Mouse (Mus musculus): ENCODE measurements around the gene Arid1b. TPM values are rescaled to one million over a fixed set of nuclear protein-coding genes. Genes with fewer than 3 reads are reported as not detected.
A peak's percentile ranks its signal among the peaks of the same experiment; 100 is the strongest.

Gene Arid1b
- polyA plus RNA-seq, 1 experiment from 2014 or later = 10.5 TPM

- 63% methylated on average over 3 of the region's 3 CpGs for WGBS
- Histone ChIP-seq H3K36me3 (ENCODE audit: control insufficient read depth, insufficient read depth, low read length) (no peaks in the 10 kb centered on the region), H3K27ac (ENCODE audit: low read length) (no peak overlapping the region), H3K9ac (ENCODE audit: low read length) (no peak overlapping the region), H3K9me3 (replicated peaks; ENCODE audit: control insufficient read depth, low read length) (no peaks in the 10 kb centered on the region), H3K4me2 (ENCODE audit: low read depth, low read length) (no peak overlapping the region), H3K27me3 (ENCODE audit: control insufficient read depth, insufficient read depth, low read length) (no peaks in the 10 kb centered on the region), H3K4me3 (replicated peaks; ENCODE audit: low read length) (no peak overlapping the region), H3K4me1 (ENCODE audit: control insufficient read depth, insufficient read depth, low read length) (peaks cover 14% of the 10 kb centered on the region)
- no peak for ATAC-seq (ENCODE audit: insufficient read depth, low FRiP score)
Measured at GRCm38 (mm10) chr17:5273685-5274084, 279.6 kb downstream of the Arid1b start.

GRCm38 (mm10) chr17:5274429-5274828 is 280.3 kb downstream of the Arid1b start:
- 74% methylated on average over 3 of the region's 3 CpGs for WGBS
- H3K36me3 ChIP-seq (ENCODE audit: control insufficient read depth, insufficient read depth, low read length) = no peaks in the 10 kb centered on the region
- no peak overlapping the region for H3K4me2 ChIP-seq (ENCODE audit: low read depth, low read length)
- peaks cover 16% of the 10 kb centered on the region for H3K4me1 ChIP-seq (ENCODE audit: control insufficient read depth, insufficient read depth, low read length)
- no peak overlapping the region for H3K9ac ChIP-seq (ENCODE audit: low read length)
- H3K27me3 ChIP-seq (ENCODE audit: control insufficient read depth, insufficient read depth, low read length) = no peaks in the 10 kb centered on the region
- no peak overlapping the region for H3K4me3 ChIP-seq (replicated peaks; ENCODE audit: low read length)
- no peaks in the 10 kb centered on the region for H3K9me3 ChIP-seq (replicated peaks; ENCODE audit: control insufficient read depth, low read length)
- H3K27ac ChIP-seq (ENCODE audit: low read length) = no peak overlapping the region
- ATAC-seq (ENCODE audit: insufficient read depth, low FRiP score) = no peak

GRCm38 (mm10) chr17:5275749-5276148 is 281.6 kb downstream of the Arid1b start:
- Histone ChIP-seq H3K27ac (ENCODE audit: low read length) (peak overlapping the region; percentile 22; the same call in 1 of the 2 replicates), H3K4me2 (ENCODE audit: low read depth, low read length) (no peak overlapping the region), H3K9me3 (replicated peaks; ENCODE audit: control insufficient read depth, low read length) (no peaks in the 10 kb centered on the region), H3K36me3 (ENCODE audit: control insufficient read depth, insufficient read depth, low read length) (no peaks in the 10 kb centered on the region), H3K4me1 (ENCODE audit: control insufficient read depth, insufficient read depth, low read length) (peaks cover 16% of the 10 kb centered on the region), H3K9ac (ENCODE audit: low read length) (no peak overlapping the region), H3K4me3 (replicated peaks; ENCODE audit: low read length) (no peak overlapping the region), H3K27me3 (ENCODE audit: control insufficient read depth, insufficient read depth, low read length) (no peaks in the 10 kb centered on the region)
- 70% methylated on average over 6 of the region's 6 CpGs for WGBS
- ATAC-seq (ENCODE audit: insufficient read depth, low FRiP score) = peak; percentile 52; the same call in 1 of the 2 replicates

GRCm38 (mm10) chr17:5277137-5277871 is 283.2 kb downstream of the Arid1b start:
- no peak overlapping the region for H3K4me3 ChIP-seq (replicated peaks; ENCODE audit: low read length)
- ATAC-seq (ENCODE audit: insufficient read depth, low FRiP score) = no peak
- H3K4me1 ChIP-seq (ENCODE audit: control insufficient read depth, insufficient read depth, low read length) = peaks cover 16% of the 10 kb centered on the region
- H3K36me3 ChIP-seq (ENCODE audit: control insufficient read depth, insufficient read depth, low read length) = no peaks in the 10 kb centered on the region
- WGBS = 79% methylated on average over 17 of the region's 17 CpGs
- no peaks in the 10 kb centered on the region for H3K27me3 ChIP-seq (ENCODE audit: control insufficient read depth, insufficient read depth, low read length)
- H3K4me2 ChIP-seq (ENCODE audit: low read depth, low read length) = no peak overlapping the region
- H3K9me3 ChIP-seq (replicated peaks; ENCODE audit: control insufficient read depth, low read length) = no peaks in the 10 kb centered on the region
- no peak overlapping the region for H3K9ac ChIP-seq (ENCODE audit: low read length)
- no peak overlapping the region for H3K27ac ChIP-seq (ENCODE audit: low read length)

- no peak for ATAC-seq (ENCODE audit: insufficient read depth, low FRiP score)
- Histone ChIP-seq H3K4me1 (ENCODE audit: control insufficient read depth, insufficient read depth, low read length) (peaks cover 11% of the 10 kb centered on the region), H3K36me3 (ENCODE audit: control insufficient read depth, insufficient read depth, low read length) (0 out of 2 replicates have a peak, but pooled peaks cover 3% of the 10 kb centered on the region), H3K9me3 (replicated peaks; ENCODE audit: control insufficient read depth, low read length) (no peaks in the 10 kb centered on the region), H3K27me3 (ENCODE audit: control insufficient read depth, insufficient read depth, low read length) (no peaks in the 10 kb centered on the region), H3K4me2 (ENCODE audit: low read depth, low read length) (no peak overlapping the region), H3K9ac (ENCODE audit: low read length) (no peak overlapping the region), H3K27ac (ENCODE audit: low read length) (no peak overlapping the region), H3K4me3 (replicated peaks; ENCODE audit: low read length) (no peak overlapping the region)
- WGBS = 81% methylated on average over 4 of the region's 4 CpGs
Measured at GRCm38 (mm10) chr17:5280499-5281053, 286.4 kb downstream of the Arid1b start.

- H3K4me2 ChIP-seq (ENCODE audit: low read depth, low read length) = no peak overlapping the region
- H3K9me3 ChIP-seq (replicated peaks; ENCODE audit: control insufficient read depth, low read length) = no peaks in the 10 kb centered on the region
- peaks cover 18% of the 10 kb centered on the region; the same call in 1 of the 2 replicates for H3K4me1 ChIP-seq (ENCODE audit: control insufficient read depth, insufficient read depth, low read length)
- 0 out of 2 replicates have a peak, but pooled peaks cover 3% of the 10 kb centered on the region for H3K36me3 ChIP-seq (ENCODE audit: control insufficient read depth, insufficient read depth, low read length)
- no peak overlapping the region for H3K27ac ChIP-seq (ENCODE audit: low read length)
- H3K4me3 ChIP-seq (replicated peaks; ENCODE audit: low read length) = no peak overlapping the region
- 85% methylated on average over 10 of the region's 10 CpGs for WGBS
- H3K9ac ChIP-seq (ENCODE audit: low read length) = no peak overlapping the region
- no peaks in the 10 kb centered on the region for H3K27me3 ChIP-seq (ENCODE audit: control insufficient read depth, insufficient read depth, low read length)
- peak; percentile 46; the same call in 1 of the 2 replicates for ATAC-seq (ENCODE audit: insufficient read depth, low FRiP score)
Measured at GRCm38 (mm10) chr17:5284783-5285182, 290.7 kb downstream of the Arid1b start.

- Histone ChIP-seq H3K27me3 (ENCODE audit: control insufficient read depth, insufficient read depth, low read length) (no peaks in the 10 kb centered on the region), H3K9me3 (replicated peaks; ENCODE audit: control insufficient read depth, low read length) (no peaks in the 10 kb centered on the region), H3K9ac (ENCODE audit: low read length) (no peak overlapping the region), H3K4me2 (ENCODE audit: low read depth, low read length) (no peak overlapping the region), H3K27ac (ENCODE audit: low read length) (peak overlapping the region; percentile 14), H3K4me3 (replicated peaks; ENCODE audit: low read length) (no peak overlapping the region), H3K4me1 (ENCODE audit: control insufficient read depth, insufficient read depth, low read length) (peaks cover 18% of the 10 kb centered on the region; the same call in 1 of the 2 replicates), H3K36me3 (ENCODE audit: control insufficient read depth, insufficient read depth, low read length) (peaks cover 8% of the 10 kb centered on the region)
- 66% methylated on average over 13 of the region's 13 CpGs for WGBS
- ATAC-seq (ENCODE audit: insufficient read depth, low FRiP score) = no peak
Measured at GRCm38 (mm10) chr17:5285877-5286440, 291.8 kb downstream of the Arid1b start.

- ATAC-seq (ENCODE audit: insufficient read depth, low FRiP score) = no peak
- peak overlapping the region; percentile 31 for H3K27ac ChIP-seq (ENCODE audit: low read length)
- no peak overlapping the region for H3K4me3 ChIP-seq (replicated peaks; ENCODE audit: low read length)
- peaks cover 15% of the 10 kb centered on the region for H3K36me3 ChIP-seq (ENCODE audit: control insufficient read depth, insufficient read depth, low read length)
- peaks cover 18% of the 10 kb centered on the region; the same call in 1 of the 2 replicates for H3K4me1 ChIP-seq (ENCODE audit: control insufficient read depth, insufficient read depth, low read length)
- H3K27me3 ChIP-seq (ENCODE audit: control insufficient read depth, insufficient read depth, low read length) = no peaks in the 10 kb centered on the region
- H3K9me3 ChIP-seq (replicated peaks; ENCODE audit: control insufficient read depth, low read length) = no peaks in the 10 kb centered on the region
- H3K9ac ChIP-seq (ENCODE audit: low read length) = no peak overlapping the region
- 66% methylated on average over 15 of the region's 15 CpGs for WGBS
- no peak overlapping the region for H3K4me2 ChIP-seq (ENCODE audit: low read depth, low read length)
Measured at GRCm38 (mm10) chr17:5286571-5287209, 292.6 kb downstream of the Arid1b start.

- WGBS = 59% methylated on average over 4 of the region's 4 CpGs
- H3K9me3 ChIP-seq (replicated peaks; ENCODE audit: control insufficient read depth, low read length) = no peaks in the 10 kb centered on the region
- no peaks in the 10 kb centered on the region for H3K27me3 ChIP-seq (ENCODE audit: control insufficient read depth, insufficient read depth, low read length)
- H3K27ac ChIP-seq (ENCODE audit: low read length) = peak overlapping the region; percentile 31; the same call in 1 of the 2 replicates
- no peak overlapping the region for H3K4me3 ChIP-seq (replicated peaks; ENCODE audit: low read length)
- H3K9ac ChIP-seq (ENCODE audit: low read length) = no peak overlapping the region
- ATAC-seq (ENCODE audit: insufficient read depth, low FRiP score) = no peak
- H3K4me1 ChIP-seq (ENCODE audit: control insufficient read depth, insufficient read depth, low read length) = peaks cover 18% of the 10 kb centered on the region; the same call in 1 of the 2 replicates
- no peak overlapping the region for H3K4me2 ChIP-seq (ENCODE audit: low read depth, low read length)
- peaks cover 15% of the 10 kb centered on the region for H3K36me3 ChIP-seq (ENCODE audit: control insufficient read depth, insufficient read depth, low read length)
Measured at GRCm38 (mm10) chr17:5287210-5287591, 293.1 kb downstream of the Arid1b start.
